Mouse (Mus musculus) left cerebral cortex, postnatal 10 days (tissue): Measurements from ENCODE around the gene 9930021J03Rik. TPM values are rescaled to one million over a fixed set of nuclear protein-coding genes. Genes with fewer than 3 reads are reported as not detected.

Source experiments
- DNase-seq, 2 experiments: peaks; one replicate each; pipeline ENCODE4 v3.0.0; 2021 to 2022; ENCODE audit warnings: low spot score in 2 of 2, mixed read lengths in 1 of 2; ENCODE audit errors: extremely low spot score in 1 of 2
- intact Hi-C: fragments of 180-260 bp; cut with DNase I; formaldehyde crosslinking; loops from one replicate; pipeline ENCODE4 v1.15.1; 2025
- total RNA-seq, 2 experiments: library from RNA; stranded (reverse); gene quantifications; 2 replicates each; pipeline ENCODE4 v1.2.3; 2021

Gene 9930021J03Rik
- total RNA-seq, 2 experiments from 2014 or later, result 24.7 to 25.6 TPM

DNA sequence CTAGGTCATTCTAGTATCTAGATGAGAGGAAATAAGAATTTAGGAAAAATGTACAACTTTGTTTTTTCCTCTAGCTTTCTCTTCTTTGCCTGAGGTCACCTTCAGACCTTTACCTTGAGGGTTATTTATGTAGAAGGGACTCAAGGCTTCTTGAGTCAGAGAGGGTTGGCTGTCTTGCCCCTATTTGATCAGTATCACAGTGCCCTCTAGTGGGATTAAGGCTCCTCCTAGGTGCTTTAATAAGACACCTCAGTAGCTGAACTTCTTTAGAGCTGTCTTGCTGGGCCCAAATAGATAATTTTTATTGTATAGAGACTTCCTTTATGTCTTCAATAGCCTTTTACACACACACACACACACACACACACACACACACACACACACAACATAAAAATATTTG, 15.2 kb upstream of the 9930021J03Rik start:
- intact Hi-C loops, result loop anchor here (2.0 to 10.0 kb wide), 2 partner anchors 136 to 384 kb away; no protein-coding TSS in a partner anchor

DNA sequence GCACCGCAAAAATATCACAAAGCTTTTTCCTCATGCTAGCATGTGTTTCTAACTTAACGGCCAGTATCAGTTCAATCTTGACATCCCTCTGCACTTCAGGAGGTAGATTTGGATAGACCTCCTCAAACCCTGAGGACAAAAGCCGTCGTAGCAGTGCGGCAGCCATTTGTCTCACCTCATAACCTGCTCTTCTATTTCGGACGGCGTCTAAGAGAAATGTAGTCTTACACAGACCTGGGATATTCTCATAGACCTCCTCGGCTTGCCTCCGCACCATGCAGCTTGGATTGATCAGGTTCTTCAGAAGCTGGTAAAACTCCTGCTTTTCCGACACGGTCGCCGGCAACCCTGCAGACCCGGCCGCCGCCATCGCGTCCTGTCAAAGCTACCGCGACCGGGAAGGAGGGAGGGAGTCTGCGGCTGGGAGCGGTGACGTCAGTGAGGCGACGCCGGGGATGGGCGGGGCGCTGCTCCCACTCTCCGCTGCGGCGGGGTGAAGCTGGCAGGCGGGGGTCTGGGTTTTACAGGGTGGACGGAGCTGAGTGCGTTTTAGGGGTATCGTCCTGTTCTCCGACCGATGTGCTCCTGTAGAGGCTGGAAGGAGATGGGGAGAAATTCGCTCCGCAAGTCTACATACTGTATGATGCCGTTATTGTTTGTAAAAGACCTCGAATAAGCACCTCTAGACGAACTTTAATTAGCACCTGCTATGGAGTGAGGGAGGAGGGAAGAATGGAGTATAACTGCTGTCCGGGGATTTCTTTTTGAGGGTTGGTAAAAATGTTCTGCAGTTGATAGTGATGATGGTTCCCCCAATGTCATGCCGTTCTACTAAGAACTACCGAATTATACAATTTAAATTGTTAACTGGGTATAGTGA, 7.0 kb upstream of the 9930021J03Rik start, which contains the start of gene Ranbp6:
Gene Ranbp6 (minus strand): TSS at position 394 of the 880 bp plus-strand sequence.
- intact Hi-C loops, result no loop called here
- peak; percentile 89 to 95 for DNase-seq

More for the DNA sequence above, 15.2 kb upstream of the 9930021J03Rik start:
- DNase-seq, result peak in 1 of 2 experiments; percentile 44

- intact Hi-C loops, result no loop called here
Measured at GRCm38 (mm10) chr19:29810022-29810421, 4.2 kb upstream of the 9930021J03Rik start.

DNA sequence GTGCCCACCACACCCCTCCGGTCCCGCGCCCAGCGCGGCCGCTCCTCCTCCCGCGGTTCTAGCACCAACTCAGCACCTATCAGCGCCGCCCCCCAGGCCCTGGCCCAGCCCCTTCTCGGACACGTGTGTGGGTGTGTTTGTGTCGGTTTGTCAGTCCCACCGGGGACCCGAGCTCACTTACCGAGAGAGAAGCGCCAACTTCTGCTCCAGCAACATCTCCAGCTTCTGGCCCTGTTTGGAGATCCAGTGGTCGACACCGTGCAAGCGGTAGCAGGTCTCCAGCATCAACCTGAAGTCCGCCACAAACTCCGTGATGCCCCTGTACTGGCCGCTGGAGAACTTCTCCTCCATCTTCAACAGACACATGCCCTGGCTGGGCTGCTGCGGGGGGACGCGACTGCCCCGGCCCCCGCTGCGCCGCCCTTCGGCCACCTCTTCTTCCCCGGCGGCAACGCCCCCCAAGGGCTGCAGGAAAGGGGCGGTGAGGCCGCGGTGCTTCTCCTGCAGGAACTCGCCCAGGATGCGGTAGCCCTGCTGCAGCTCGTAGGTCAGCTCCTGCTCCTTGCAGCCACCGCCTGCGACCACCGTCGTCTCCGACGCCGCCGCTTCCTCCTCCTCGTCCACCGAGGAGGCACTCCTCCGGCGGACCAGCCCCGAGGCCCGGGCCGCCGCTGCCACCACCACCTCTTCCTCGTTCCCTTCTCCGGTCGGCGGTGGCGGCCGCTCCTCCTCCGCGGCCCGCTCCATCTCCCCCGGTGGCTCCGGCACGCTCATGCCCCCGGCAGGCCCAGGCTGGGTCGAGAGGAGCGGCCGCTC, 480 bp downstream of the 9930021J03Rik start:
- DNase-seq, result peak; percentile 28 to 83
- intact Hi-C loops, result no loop called here

More at GRCm38 (mm10) chr19:29810022-29810421, 4.2 kb upstream of the 9930021J03Rik start:
- no peak for DNase-seq

DNA sequence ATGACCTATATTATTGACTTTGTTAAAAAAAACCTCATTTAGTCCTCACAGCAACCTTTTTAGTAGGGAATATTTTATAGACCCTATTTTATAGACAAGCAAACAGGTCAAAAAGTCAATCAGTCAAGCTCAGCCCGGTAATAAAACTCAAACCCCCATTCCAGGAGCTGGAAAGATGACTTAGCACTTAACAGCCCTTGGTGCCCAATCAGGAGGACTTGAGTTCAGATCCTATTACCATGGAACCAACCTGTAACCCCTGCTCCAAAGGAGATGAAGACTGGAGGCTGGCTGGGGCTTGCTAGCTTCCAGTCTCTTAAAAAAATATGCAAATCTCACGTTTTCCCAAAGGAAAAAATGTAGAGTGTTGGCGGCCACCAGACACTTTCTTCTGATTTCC, 1.8 kb downstream of the 9930021J03Rik start:
- no peak for DNase-seq
- intact Hi-C loops, result no loop called here

DNA sequence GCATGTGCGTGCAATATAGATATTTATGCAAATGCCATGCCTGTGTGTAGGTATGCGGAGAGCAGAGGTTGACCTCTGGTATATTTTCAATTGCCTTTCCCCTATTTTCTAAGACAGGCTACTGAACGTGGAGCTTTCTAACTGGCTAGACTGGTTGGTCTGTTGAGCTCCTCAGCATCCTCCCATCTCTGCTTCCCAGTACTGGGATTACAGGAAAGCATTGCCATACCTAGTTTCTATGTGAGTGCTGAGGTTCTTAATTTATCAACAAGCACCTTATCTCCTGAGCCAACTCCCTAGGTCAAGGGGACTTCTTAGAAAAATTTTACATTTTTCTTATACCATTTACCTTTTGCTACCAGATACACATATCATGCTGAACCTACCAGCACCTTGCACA, 8.4 kb downstream of the 9930021J03Rik start:
- no peak for DNase-seq
- intact Hi-C loops, result no loop called here

- DNase-seq, result no peak
- intact Hi-C loops, result no loop called here
Measured at GRCm38 (mm10) chr19:29787997-29788396, 17.8 kb downstream of the 9930021J03Rik start.

DNA sequence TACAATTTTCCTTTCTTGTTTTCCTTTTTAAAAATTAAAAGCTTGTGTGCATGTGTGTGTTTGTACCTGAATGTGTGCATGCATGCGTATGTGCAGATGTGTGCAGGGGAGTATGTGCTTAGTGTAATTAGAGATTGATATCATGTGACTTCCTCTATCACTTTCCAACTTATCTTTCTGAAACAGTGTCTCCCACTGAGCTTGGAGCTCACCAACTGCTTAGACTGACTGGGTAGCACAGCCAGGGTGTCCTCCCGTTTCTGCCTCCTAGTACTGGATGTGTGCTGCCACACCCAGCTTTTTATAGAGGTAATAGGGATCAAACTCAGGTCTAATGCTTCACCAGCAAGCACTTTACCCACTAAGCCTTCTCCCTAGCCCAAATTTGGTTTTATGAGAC, 22.9 kb downstream of the 9930021J03Rik start:
- no peak for DNase-seq
- intact Hi-C loops, result no loop called here

- intact Hi-C loops, result no loop called here
- no peak for DNase-seq
Measured at GRCm38 (mm10) chr19:29753939-29754338, 51.9 kb downstream of the 9930021J03Rik start.

GRCm38 (mm10) chr19:29750994-29751393, 54.8 kb downstream of the 9930021J03Rik start:
- intact Hi-C loops, result no loop called here
- no peak for DNase-seq

DNA sequence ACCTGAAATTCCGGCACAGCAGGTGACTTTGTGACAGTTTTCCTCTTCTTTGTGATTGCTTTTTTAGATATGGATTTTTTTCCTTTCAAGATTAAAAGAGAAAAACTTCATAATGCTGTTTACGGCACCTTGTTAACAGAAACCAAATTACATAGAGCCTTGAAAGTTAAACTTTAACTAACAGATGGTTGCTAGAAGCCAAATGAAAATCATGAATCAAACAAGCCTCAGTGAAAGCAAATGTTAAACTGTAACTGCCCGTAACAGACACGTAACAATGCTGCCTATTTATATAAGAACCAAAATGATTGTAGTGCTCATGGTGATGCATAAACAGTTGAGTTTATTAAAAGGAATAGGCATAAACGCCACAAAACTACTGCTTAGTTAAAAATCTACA, 62.3 kb downstream of the 9930021J03Rik start:
- intact Hi-C loops, result no loop called here
- DNase-seq, result no peak

DNA sequence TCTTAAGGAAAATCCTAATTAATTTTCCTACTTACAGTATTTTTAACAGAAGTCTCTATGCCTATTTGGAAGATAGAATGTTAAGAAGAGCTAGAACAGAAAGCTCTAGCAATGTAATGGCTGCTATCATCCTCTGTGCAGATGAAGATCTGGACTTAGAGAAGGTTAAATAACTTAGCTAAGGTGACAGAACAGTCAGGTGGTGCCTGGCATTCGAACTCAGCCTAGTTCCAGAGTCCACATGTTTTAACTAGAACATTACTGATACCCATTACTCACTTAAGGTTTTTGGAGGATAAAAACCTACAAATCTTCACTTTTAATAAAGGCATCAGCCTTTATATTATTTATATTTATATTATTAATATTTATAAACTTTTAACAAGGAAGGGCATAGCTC, 65.1 kb downstream of the 9930021J03Rik start:
- no peak for DNase-seq
- intact Hi-C loops, result no loop called here

DNA sequence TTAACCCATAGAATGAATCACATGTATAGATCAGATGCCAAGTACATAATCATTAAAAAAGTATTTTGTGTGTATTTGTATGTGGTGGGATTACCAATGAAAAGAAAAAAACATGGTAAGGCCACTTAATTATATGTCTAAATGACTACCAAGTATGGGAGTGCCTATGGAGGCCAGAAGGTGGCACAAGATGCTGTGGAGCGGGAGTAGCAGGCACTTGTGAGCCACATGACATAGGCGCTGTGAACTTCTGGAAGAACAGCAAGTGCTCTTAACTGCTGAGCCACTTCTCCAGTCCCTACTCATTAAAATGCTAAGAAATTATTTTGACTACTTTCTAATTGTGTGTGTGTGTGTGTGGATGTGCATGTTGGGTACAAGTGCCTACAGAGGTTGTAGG, 66.2 kb downstream of the 9930021J03Rik start:
- intact Hi-C loops, result no loop called here
- DNase-seq, result no peak

DNA sequence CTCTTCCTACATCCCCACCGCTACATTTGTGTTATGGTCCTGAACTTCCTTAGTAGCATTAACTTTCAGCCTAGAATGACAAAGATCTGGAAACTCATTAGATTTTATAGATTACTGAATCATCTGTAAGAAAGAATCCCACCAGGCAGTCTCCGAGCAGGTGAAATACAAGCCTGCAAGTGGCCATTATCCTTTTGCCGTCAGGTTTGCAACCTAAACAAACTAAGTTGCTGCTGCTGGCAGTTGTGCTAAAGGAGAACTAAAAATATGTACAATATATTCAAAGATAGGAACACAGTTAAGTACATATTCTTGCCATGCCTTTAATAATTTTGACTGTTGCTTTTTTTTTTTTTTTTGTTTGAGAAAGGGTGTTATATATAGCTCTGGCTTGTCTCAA, 70.4 kb downstream of the 9930021J03Rik start:
- intact Hi-C loops, result no loop called here

DNA sequence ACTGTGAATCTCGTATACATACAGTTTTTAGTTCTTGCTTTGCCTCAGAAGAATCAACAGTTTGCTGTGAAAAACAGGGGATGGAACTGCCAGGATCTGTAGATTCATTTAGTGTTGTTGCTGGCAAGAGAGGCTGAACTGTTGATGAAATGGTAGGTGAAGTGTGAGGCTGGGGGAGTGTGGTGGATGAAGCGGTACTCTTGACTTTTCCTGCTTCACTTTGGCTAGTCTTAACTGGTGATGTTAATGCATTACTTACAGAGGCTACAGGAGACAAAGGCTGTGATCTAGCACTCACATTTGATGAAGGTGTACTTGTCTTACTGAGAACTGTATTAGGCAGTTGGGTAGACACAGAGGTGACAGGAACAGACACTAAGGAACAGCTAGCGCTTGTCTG, 87.3 kb downstream of the 9930021J03Rik start:
- DNase-seq, result no peak
- intact Hi-C loops, result no loop called here

More for the DNA sequence above, 70.4 kb downstream of the 9930021J03Rik start:
- no peak for DNase-seq

- no peak for DNase-seq
- intact Hi-C loops, result no loop called here
Measured at GRCm38 (mm10) chr19:29717854-29718253, 87.9 kb downstream of the 9930021J03Rik start.

DNA sequence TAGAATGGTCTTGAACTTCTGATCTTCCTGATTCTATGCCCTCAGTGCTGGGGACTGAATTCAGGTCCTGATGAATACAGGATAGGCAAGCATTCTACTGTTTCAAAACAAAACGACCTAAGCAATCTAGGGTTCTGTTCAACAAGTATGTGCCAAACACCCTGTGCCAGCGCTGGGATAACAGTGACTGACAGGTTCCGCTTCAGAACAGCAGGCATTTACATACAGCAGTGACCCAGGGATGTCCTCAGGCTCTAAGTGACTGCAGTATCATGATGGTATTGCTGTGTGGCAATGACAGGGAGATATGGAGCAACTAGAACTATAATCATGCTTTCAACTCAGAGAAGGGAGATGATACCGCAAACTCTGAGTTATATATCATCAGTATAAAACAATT, 92.3 kb downstream of the 9930021J03Rik start:
- intact Hi-C loops, result no loop called here
- no peak for DNase-seq

- intact Hi-C loops, result no loop called here
- DNase-seq, result no peak
Measured at GRCm38 (mm10) chr19:29709461-29709860, 96.3 kb downstream of the 9930021J03Rik start.

DNA sequence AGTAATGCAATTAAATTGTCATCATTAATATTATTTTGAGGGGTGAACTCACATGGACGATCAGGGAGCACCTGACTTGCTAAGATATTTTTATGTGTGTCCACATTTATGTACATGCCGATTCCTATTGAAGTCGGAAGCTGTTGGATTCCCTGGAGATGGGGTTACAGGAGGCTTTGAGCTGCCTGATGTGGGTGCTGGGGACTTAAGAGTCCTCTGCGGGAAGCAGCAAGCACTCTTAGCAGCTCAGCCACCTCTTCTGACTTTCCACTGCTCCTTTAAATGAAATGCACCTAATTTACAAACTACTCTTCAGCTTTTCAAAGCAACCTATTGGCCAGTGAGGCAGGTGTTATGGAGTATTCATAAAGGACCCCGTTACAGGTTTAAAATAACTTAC, 97.3 kb downstream of the 9930021J03Rik start:
- intact Hi-C loops, result no loop called here
- DNase-seq, result no peak

- intact Hi-C loops, result no loop called here
- no peak for DNase-seq
Measured at GRCm38 (mm10) chr19:29708003-29708402, 97.8 kb downstream of the 9930021J03Rik start.
